Mouse (Mus musculus) midbrain, embryonic 12.5 days (tissue): ENCODE measurements at regions not wholly inside any gene's neighbourhood (a gene's known extent, or its start where the extent isn't known, plus 50 kb on each side); places are given as distances from the start of the nearest gene placed in this dataset.
"Not testable (repeated sequence)": the region's sequence is repeated elsewhere in the genome, so short reads cannot be mapped to it uniquely, and the experiment has no call there.

ENCODE experiments used
- ATAC-seq: fragments of 200-750 bp; cut with Nextera tagmentation; 2 replicates; pipeline ENCODE4 v1.8.0; 2017; ENCODE audit warnings: low read depth, moderate TSS enrichment, moderate library complexity; ENCODE audit not compliant: low FRiP score
- H3K27ac ChIP-seq: fragments of 300-500 bp; sonication (generic); replicated peaks from 2 replicates; pipeline ENCODE4 v1.5.1; 2016; ENCODE audit warnings: mild to moderate bottlenecking
- H3K27me3 ChIP-seq: fragments of 300-500 bp; sonication (generic); 2 replicates; pipeline ENCODE4 v1.6.1; 2016; ENCODE audit warnings: mild to moderate bottlenecking
- H3K36me3 ChIP-seq: fragments of 300-500 bp; sonication (generic); 2 replicates; pipeline ENCODE4 v1.6.1; 2016
- H3K4me1 ChIP-seq: fragments of 300-500 bp; sonication (generic); 2 replicates; pipeline ENCODE4 v1.6.1; 2016
- H3K4me2 ChIP-seq: fragments of 300-500 bp; sonication (generic); replicated peaks from 2 replicates; pipeline ENCODE4 v1.6.1; 2016; ENCODE audit warnings: mild to moderate bottlenecking, moderate library complexity
- H3K4me3 ChIP-seq: fragments of 300-500 bp; sonication (generic); 2 replicates; pipeline ENCODE4 v1.5.1; 2016; ENCODE audit warnings: mild to moderate bottlenecking
- H3K9ac ChIP-seq: fragments of 300-500 bp; sonication (generic); replicated peaks from 2 replicates; pipeline ENCODE4 v1.6.1; 2016; ENCODE audit warnings: mild to moderate bottlenecking, moderate library complexity
- H3K9me3 ChIP-seq: fragments of 300-500 bp; sonication (generic); 2 replicates; pipeline ENCODE4 v1.6.1; 2016; ENCODE audit warnings: mild to moderate bottlenecking
- WGBS: fragments of 180-500 bp; shearing (Covaris S2); methylation state at CpG from one replicate; pipeline ENCODE4 v1.1.7; 2016; 5-methylcytosine and 5-hydroxymethylcytosine counted together

GRCm38 (mm10) chr2:3864872-3865271 lies 152.6 kb upstream of the Frmd4a start:
- no peaks in the 10 kb centered on the region for H3K36me3 ChIP-seq
- 83% methylated on average over 10 of the region's 10 CpGs for WGBS
- H3K27me3 ChIP-seq: no peaks in the 10 kb centered on the region
- no peak overlapping the region for H3K27ac ChIP-seq
- H3K9ac ChIP-seq: no peak overlapping the region
- no peaks in the 10 kb centered on the region for H3K4me1 ChIP-seq
- no peaks in the 10 kb centered on the region for H3K9me3 ChIP-seq
- no peak for ATAC-seq
- H3K4me2 ChIP-seq: no peak overlapping the region
- no peak overlapping the region for H3K4me3 ChIP-seq

DNA sequence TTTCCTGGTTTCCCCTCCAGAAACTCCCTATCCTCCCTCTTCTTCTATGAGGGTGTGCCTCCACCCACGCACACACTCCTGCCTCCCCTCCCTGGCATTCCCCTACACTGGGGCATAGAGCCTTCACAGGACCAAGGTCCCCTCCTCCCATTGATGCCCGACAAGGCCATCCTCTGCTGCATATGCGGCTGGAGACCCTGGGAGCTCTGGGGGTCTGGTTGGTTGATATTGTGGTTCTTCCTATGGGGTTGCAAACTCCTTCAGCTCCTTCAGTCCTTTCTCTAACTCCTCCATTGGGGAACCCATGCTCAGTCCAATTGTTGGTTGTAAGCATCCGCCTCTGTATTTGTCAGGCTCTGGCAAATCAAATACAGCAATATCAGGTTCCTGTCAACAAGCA lies 150.8 kb upstream of the Frmd4a start:
- not testable (repeated sequence) for H3K9me3 ChIP-seq, H3K36me3 ChIP-seq, H3K27ac ChIP-seq, H3K4me2 ChIP-seq, H3K4me3 ChIP-seq, H3K27me3 ChIP-seq, H3K4me1 ChIP-seq, ATAC-seq, H3K9ac ChIP-seq
- WGBS: 88% methylated on average over 4 of the region's 4 CpGs

DNA sequence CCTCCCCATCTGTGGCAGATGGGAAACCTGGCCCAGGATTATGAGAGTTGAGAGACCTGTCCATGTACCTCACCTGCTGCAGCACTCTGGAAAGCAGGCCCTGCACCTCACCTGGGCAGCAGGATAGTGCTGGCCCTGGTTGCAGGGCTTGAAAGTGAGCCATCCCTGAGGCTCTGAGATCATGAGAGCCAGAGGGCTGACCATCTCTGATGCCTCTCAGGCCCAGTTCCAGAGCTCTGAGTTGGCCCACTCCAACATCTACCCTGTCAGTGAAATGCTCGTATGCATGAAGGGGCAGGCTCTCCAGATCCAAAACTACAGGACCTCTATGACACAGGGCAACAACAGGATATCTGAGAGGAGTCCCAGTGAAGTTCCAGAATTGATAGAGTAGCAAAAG lies 147.8 kb upstream of the Frmd4a start:
- H3K4me2 ChIP-seq: no peak overlapping the region
- no peak overlapping the region for H3K4me3 ChIP-seq
- no peaks in the 10 kb centered on the region for H3K9me3 ChIP-seq
- WGBS: 87% methylated on average over 1 of the region's 1 CpGs
- no peaks in the 10 kb centered on the region for H3K27me3 ChIP-seq
- H3K27ac ChIP-seq: no peak overlapping the region
- no peaks in the 10 kb centered on the region for H3K36me3 ChIP-seq
- H3K4me1 ChIP-seq: no peaks in the 10 kb centered on the region
- no peak for ATAC-seq
- no peak overlapping the region for H3K9ac ChIP-seq

DNA sequence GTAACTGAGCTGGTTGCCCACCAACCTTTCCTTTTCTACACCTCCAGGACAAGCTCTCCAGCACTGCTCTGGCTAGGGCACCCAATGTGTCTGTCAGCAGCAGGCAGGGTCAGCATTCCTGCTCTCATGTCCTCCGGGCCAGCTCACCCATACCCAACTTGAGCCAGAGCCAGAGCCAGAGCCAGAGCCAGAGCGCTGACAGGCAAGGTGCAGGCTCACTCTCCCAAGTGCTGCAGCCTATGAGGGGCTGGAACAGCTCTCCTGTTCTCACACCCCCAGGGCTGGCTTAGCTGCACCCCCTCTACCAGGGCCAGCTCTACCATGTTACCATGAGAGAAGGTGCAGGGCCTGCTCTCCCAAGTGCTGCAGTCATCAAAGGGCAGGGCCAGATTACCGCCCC lies 145.8 kb upstream of the Frmd4a start:
- Histone ChIP-seq H3K4me2 (no peak overlapping the region), H3K9ac (no peak overlapping the region), H3K4me3 (no peak overlapping the region), H3K4me1 (no peaks in the 10 kb centered on the region), H3K27ac (no peak overlapping the region), H3K36me3 (no peaks in the 10 kb centered on the region), H3K9me3 (no peaks in the 10 kb centered on the region), H3K27me3 (no peaks in the 10 kb centered on the region)
- WGBS: 93% methylated on average over 3 of the region's 3 CpGs
- ATAC-seq: no peak

GRCm38 (mm10) chr2:3887000-3887399 lies 130.5 kb upstream of the Frmd4a start:
- WGBS: 77% methylated on average over 6 of the region's 6 CpGs
- H3K9me3 ChIP-seq: no peaks in the 10 kb centered on the region
- no peak overlapping the region for H3K4me2 ChIP-seq
- H3K27ac ChIP-seq: no peak overlapping the region
- ATAC-seq: no peak
- H3K36me3 ChIP-seq: no peaks in the 10 kb centered on the region
- H3K27me3 ChIP-seq: no peaks in the 10 kb centered on the region
- no peak overlapping the region for H3K9ac ChIP-seq
- H3K4me3 ChIP-seq: no peak overlapping the region
- H3K4me1 ChIP-seq: peaks cover 16% of the 10 kb centered on the region

- ATAC-seq: peak; percentile 75
- Histone ChIP-seq H3K27ac (no peak overlapping the region), H3K4me1 (peaks cover 16% of the 10 kb centered on the region), H3K4me3 (no peak overlapping the region), H3K27me3 (no peaks in the 10 kb centered on the region), H3K9me3 (no peaks in the 10 kb centered on the region), H3K36me3 (no peaks in the 10 kb centered on the region), H3K9ac (no peak overlapping the region), H3K4me2 (peak overlapping the region; percentile 26; the same call in 1 of the 2 replicates)
- 27% methylated on average over 14 of the region's 14 CpGs for WGBS
Measured at GRCm38 (mm10) chr2:3887845-3888433, 129.6 kb upstream of the Frmd4a start.

GRCm38 (mm10) chr2:3889381-3889780 lies 128.1 kb upstream of the Frmd4a start:
- H3K9ac ChIP-seq: no peak overlapping the region
- H3K27ac ChIP-seq: no peak overlapping the region
- no peak overlapping the region for H3K4me3 ChIP-seq
- ATAC-seq: no peak
- 83% methylated on average over 3 of the region's 3 CpGs for WGBS
- no peaks in the 10 kb centered on the region for H3K9me3 ChIP-seq
- H3K4me1 ChIP-seq: peaks cover 16% of the 10 kb centered on the region
- H3K36me3 ChIP-seq: no peaks in the 10 kb centered on the region
- H3K4me2 ChIP-seq: no peak overlapping the region
- no peaks in the 10 kb centered on the region for H3K27me3 ChIP-seq

- H3K4me2 ChIP-seq: no peak overlapping the region
- H3K4me1 ChIP-seq: peaks cover 16% of the 10 kb centered on the region
- no peaks in the 10 kb centered on the region for H3K36me3 ChIP-seq
- H3K4me3 ChIP-seq: no peak overlapping the region
- no peaks in the 10 kb centered on the region for H3K27me3 ChIP-seq
- no peak for ATAC-seq
- 62% methylated on average over 8 of the region's 8 CpGs for WGBS
- H3K27ac ChIP-seq: no peak overlapping the region
- H3K9me3 ChIP-seq: no peaks in the 10 kb centered on the region
- no peak overlapping the region for H3K9ac ChIP-seq
Measured at GRCm38 (mm10) chr2:3890462-3890861, 127.1 kb upstream of the Frmd4a start.

DNA sequence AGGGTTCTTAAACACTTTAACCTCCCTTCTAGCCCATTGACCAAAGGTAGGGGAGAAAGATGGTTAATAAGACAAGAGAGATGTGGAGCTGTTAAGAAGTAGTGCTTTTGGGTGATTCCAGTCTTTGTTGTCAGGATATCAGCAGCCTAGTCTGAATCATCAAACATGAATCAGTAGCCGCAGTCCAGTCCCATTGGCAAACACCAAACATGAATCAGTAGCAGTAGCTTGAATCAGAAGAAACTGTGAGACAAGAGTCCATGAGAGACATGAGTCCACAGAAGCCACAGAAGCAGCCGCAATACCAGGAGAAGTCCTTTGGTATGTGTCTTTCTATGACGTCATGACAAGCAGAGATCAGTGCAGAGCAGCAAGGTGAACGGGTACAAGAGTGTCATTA lies 110.5 kb upstream of the Frmd4a start:
- no peak for ATAC-seq
- H3K4me3 ChIP-seq: no peak overlapping the region
- H3K36me3 ChIP-seq: no peaks in the 10 kb centered on the region
- 95% methylated on average over 4 of the region's 4 CpGs for WGBS
- H3K9ac ChIP-seq: no peak overlapping the region
- H3K4me2 ChIP-seq: no peak overlapping the region
- peaks cover 7% of the 10 kb centered on the region; the same call in 1 of the 2 replicates for H3K4me1 ChIP-seq
- no peaks in the 10 kb centered on the region for H3K27me3 ChIP-seq
- H3K9me3 ChIP-seq: no peaks in the 10 kb centered on the region
- no peak overlapping the region for H3K27ac ChIP-seq

GRCm38 (mm10) chr2:3908192-3908591 lies 109.3 kb upstream of the Frmd4a start:
- Histone ChIP-seq H3K4me1 (peaks cover 7% of the 10 kb centered on the region; the same call in 1 of the 2 replicates), H3K4me2 (no peak overlapping the region), H3K9me3 (no peaks in the 10 kb centered on the region), H3K4me3 (no peak overlapping the region), H3K27me3 (no peaks in the 10 kb centered on the region), H3K36me3 (no peaks in the 10 kb centered on the region), H3K27ac (no peak overlapping the region), H3K9ac (no peak overlapping the region)
- ATAC-seq: no peak
- 97% methylated on average over 3 of the region's 3 CpGs for WGBS

DNA sequence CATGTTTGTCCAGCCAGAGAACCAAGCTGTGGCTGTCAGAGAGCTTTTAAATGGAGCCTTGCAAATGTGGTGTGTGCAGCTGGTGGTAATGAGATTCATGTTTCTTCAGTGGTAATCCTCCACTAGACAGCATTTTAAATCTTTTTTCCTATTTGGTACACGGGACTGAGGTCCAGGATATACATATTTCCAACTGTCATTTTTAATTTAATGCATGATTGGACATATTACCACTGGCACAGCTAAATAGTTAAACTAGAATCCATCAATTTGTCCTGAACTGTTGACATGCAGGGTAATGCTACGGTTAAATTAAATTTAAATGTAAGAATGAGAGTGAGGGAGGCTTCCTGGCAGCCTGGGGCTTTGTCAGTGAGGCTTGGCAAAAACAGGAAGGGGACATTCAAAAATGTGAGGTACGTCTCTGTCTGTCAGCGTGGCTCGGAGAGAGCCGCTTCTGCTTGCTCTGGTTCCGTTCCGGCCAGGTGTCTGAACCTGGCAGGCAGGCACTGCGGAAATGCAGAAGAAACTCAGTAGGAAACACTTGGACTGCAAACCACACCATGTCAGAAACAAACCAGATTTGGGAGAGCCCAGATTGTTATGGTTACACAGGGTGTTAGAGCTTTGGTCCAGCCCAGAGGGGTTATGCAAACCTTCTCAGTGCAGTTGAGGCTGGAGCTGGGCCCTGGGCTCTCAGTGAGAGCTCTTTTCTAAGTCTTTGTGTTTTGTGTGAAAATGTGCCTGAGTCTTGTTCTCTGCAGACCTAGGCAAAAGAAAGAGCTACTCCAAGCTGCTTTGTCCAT lies 107.2 kb upstream of the Frmd4a start:
- Histone ChIP-seq H3K9me3 (no peaks in the 10 kb centered on the region), H3K27ac (peak overlapping the region; percentile 54), H3K9ac (no peak overlapping the region), H3K36me3 (no peaks in the 10 kb centered on the region), H3K4me3 (no peak overlapping the region), H3K27me3 (no peaks in the 10 kb centered on the region), H3K4me2 (no peak overlapping the region), H3K4me1 (peaks cover 7% of the 10 kb centered on the region; the same call in 1 of the 2 replicates)
- 63% methylated on average over 9 of the region's 9 CpGs for WGBS
- peak; percentile 62; the same call in 1 of the 2 replicates for ATAC-seq

GRCm38 (mm10) chr2:3915141-3915540 lies 102.4 kb upstream of the Frmd4a start:
- no peak overlapping the region for H3K4me3 ChIP-seq
- H3K27me3 ChIP-seq: no peaks in the 10 kb centered on the region
- WGBS: 77% methylated on average over 7 of the region's 7 CpGs
- ATAC-seq: no peak
- no peak overlapping the region for H3K9ac ChIP-seq
- H3K4me2 ChIP-seq: no peak overlapping the region
- H3K9me3 ChIP-seq: no peaks in the 10 kb centered on the region
- H3K27ac ChIP-seq: no peak overlapping the region
- no peaks in the 10 kb centered on the region for H3K36me3 ChIP-seq
- H3K4me1 ChIP-seq: peaks cover 2% of the 10 kb centered on the region; the same call in 1 of the 2 replicates
